ENCODE assay signal across 1 mouse cellular context in genomic region chr1:170868107-170868904, GRCm38 (mm10).
TF ChIP-seq lines count a peak whose summit lies in the region.

No protein-coding gene starts in this region.

TF ChIP-seq in CH12.LX, 34 proteins besides CTCF, POLR2A, EP300 and RAD21 (continued from another document):
- TF ChIP-seq JUN (IDR thresholded peaks at IDR 0.05; ENCODE audit: insufficient read depth, low read depth, low read length) (peak; percentile 91), TBP (conservative IDR thresholded peaks at IDR 0.05; ENCODE audit: low read depth, low read length) (peak; percentile 62; the same call in 1 of the 2 replicates), RCOR1 (conservative IDR thresholded peaks at IDR 0.05; ENCODE audit: low read depth, low read length) (no peak), NELFE (IDR thresholded peaks at IDR 0.05; ENCODE audit: low read depth, low read length) (peak; percentile 48; the same call in 1 of the 2 replicates), ZKSCAN1 (IDR thresholded peaks at IDR 0.05; ENCODE audit: borderline replicate concordance, low read depth, low read length) (no peak), HCFC1 (IDR thresholded peaks at IDR 0.05; ENCODE audit: low read depth, low read length) (peak; percentile 74), MAFK (IDR thresholded peaks at IDR 0.05; ENCODE audit: insufficient replicate concordance, low read length) (no peak), JUND (conservative IDR thresholded peaks at IDR 0.05; ENCODE audit: low read depth, low read length) (peak; percentile 94), ETS1 (conservative IDR thresholded peaks at IDR 0.05; ENCODE audit: low read depth, low read length) (peak; percentile 77), SIN3A (IDR thresholded peaks at IDR 0.05; ENCODE audit: low read length) (peak; percentile 98), ELF1 (IDR thresholded peaks at IDR 0.05; ENCODE audit: low read depth, low read length) (peak; percentile 41; the same call in 1 of the 2 replicates)
